Mouse (Mus musculus) frontal cortex, adult (tissue): ENCODE results near the gene Arsk.

Source experiments
- ATAC-seq: cut with Nextera tagmentation; 2 replicates; pipeline ENCODE4 v1.9.2; 2017; ENCODE audit warnings: mild to moderate bottlenecking, moderate library complexity, mixed read lengths; ENCODE audit not compliant: low TSS enrichment

Gene Arsk

DNA sequence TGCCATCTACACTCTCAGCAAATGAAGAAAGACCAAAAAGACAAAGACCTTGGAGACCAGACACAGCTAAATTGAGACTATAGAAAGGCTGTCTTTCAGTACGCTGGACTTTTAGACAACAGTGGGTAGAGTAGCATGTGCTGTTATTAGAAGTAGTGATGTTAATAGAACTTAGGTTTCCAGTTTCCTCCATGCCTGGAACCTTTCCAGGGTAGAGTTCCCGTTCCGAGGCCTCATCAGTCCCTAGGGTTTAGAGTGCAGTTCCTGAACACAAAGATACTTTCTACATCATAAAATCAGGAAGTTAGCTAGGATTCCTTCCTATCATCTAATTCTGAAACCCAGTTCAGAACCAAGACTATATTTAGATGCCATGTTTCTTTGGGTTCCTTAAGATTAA lies 73.9 kb downstream of the Arsk start:
- ATAC-seq: no peak

- peak; percentile 39; the same call in 1 of the 2 replicates for ATAC-seq
Observed at GRCm38 (mm10) chr13:76021782-76022181, 76.7 kb downstream of the Arsk start.

- peak; percentile 41 for ATAC-seq
Observed at GRCm38 (mm10) chr13:76018844-76019400, 79.5 kb downstream of the Arsk start.

- ATAC-seq: peak; percentile 94
Observed at GRCm38 (mm10) chr13:76017974-76018843, 80.3 kb downstream of the Arsk start, which contains the start of gene Rfesd. Gene Rfesd, minus strand, starts transcription at chr13:76018719.

GRCm38 (mm10) chr13:76017465-76017864 lies 81.0 kb downstream of the Arsk start:
- no peak for ATAC-seq

DNA sequence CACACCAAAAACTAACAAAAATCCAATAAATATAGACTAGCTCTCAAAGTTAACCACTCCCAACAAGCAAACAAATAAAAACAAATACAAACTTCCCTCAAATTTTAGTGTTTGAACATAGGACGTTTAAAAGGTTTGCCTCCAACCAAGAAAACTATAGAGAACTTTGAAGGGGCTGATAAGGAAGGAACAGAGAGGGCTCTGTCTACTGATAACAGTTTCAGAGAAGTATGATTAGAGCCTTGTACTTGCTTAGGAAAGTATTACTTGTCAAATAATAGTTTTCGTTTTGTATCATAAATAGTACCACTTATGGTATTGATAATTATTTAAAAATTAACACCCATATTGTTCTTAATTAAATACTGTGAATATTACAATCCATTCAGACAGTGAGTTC lies 83.9 kb downstream of the Arsk start:
- ATAC-seq: no peak
